Mouse (Mus musculus) MEL (cell line): ENCODE data around the gene Zfp950. TPM values are rescaled to one million over a fixed set of nuclear protein-coding genes. Genes with fewer than 3 reads are reported as not detected.

Source experiments
- DNase-seq: peaks from one replicate; pipeline ENCODE4 v3.0.0; 2011; ENCODE audit warnings: low read depth, low spot score
- H3K27ac ChIP-seq: 2 replicates; pipeline ENCODE4 v1.5.1; 2012; ENCODE audit warnings: low read depth, mild to moderate bottlenecking, control low read depth, low read length, moderate library complexity; ENCODE audit not compliant: control insufficient read depth
- H3K27me3 ChIP-seq, 2 experiments: fragments of 150-350 bp in 1 of 2; sonication (generic) in 1 of 2; 2 replicates each; pipeline ENCODE4 v1.6.1; 2012; ENCODE audit warnings: low read length in 2 of 2, mild to moderate bottlenecking in 2 of 2, improper control_type of control experiment in 1 of 2, moderate library complexity in 1 of 2; ENCODE audit not compliant: insufficient read depth in 2 of 2, control insufficient read depth in 1 of 2
- H3K36me3 ChIP-seq, 2 experiments: 2 replicates each; pipeline ENCODE4 v1.6.1; 2012 to 2014; ENCODE audit warnings: low read length in 2 of 2, improper control_type of control experiment in 1 of 2, inconsistent platforms in 1 of 2, mild to moderate bottlenecking in 1 of 2; ENCODE audit not compliant: insufficient read depth in 2 of 2, control insufficient read depth in 1 of 2
- H3K4me1 ChIP-seq, 2 experiments: fragments of 150-350 bp in 1 of 2; sonication (generic) in 1 of 2; 2 replicates each; pipeline ENCODE4 v1.6.1; 2012; ENCODE audit warnings: low read length in 2 of 2, improper control_type of control experiment in 1 of 2, mild to moderate bottlenecking in 1 of 2; ENCODE audit not compliant: insufficient read depth in 2 of 2, control insufficient read depth in 1 of 2
- H3K4me3 ChIP-seq, 2 experiments: fragments of 150-350 bp in 1 of 2; sonication (generic) in 1 of 2; 2 replicates each; pipeline ENCODE4 v1.5.1; 2012; ENCODE audit warnings: low read depth in 2 of 2, low read length in 2 of 2, mild to moderate bottlenecking in 2 of 2, moderate library complexity in 2 of 2, control low read depth in 1 of 2, improper control_type of control experiment in 1 of 2; ENCODE audit not compliant: control insufficient read depth in 1 of 2, insufficient read depth in 1 of 2
- H3K79me2 ChIP-seq: 2 replicates; pipeline ENCODE4 v1.6.1; 2012; ENCODE audit warnings: mild to moderate bottlenecking, low read length, moderate library complexity; ENCODE audit not compliant: control insufficient read depth, poor library complexity, insufficient read depth
- H3K9ac ChIP-seq: 2 replicates; pipeline ENCODE4 v1.6.1; 2012; ENCODE audit warnings: low read depth, mild to moderate bottlenecking, control low read depth, low read length, moderate library complexity; ENCODE audit not compliant: control insufficient read depth, poor library complexity, severe bottlenecking
- H3K9me3 ChIP-seq: fragments of 150-350 bp; sonication (generic); replicated peaks from 2 replicates; pipeline ENCODE4 v1.6.1; 2012; ENCODE audit warnings: mild to moderate bottlenecking, low read length, improper control_type of control experiment, moderate library complexity; ENCODE audit not compliant: insufficient read depth
- BHLHE40 ChIP-seq: IDR thresholded peaks from 2 replicates; pipeline ENCODE4 v1.6.1; 2012; ENCODE audit warnings: low read depth, mild to moderate bottlenecking, inconsistent platforms, low read length, improper control_type of control experiment, borderline replicate concordance
- CHD1 ChIP-seq: IDR thresholded peaks from 2 replicates; pipeline ENCODE4 v1.6.1; 2012; ENCODE audit warnings: low read depth, mild to moderate bottlenecking, inconsistent platforms, low read length, improper control_type of control experiment
- CTCF ChIP-seq, 3 experiments: IDR thresholded peaks in 2 of 3; conservative IDR thresholded peaks in 1 of 3; 2 replicates each; pipeline ENCODE4 v1.5.1; 2011 to 2012; ENCODE audit warnings: low read length in 3 of 3, low read depth in 2 of 3, mild to moderate bottlenecking in 2 of 3, improper control_type of control experiment in 1 of 3, inconsistent platforms in 1 of 3, mixed read lengths in 1 of 3, moderate library complexity in 1 of 3; ENCODE audit not compliant: control insufficient read depth in 1 of 3, insufficient read depth in 1 of 3, poor library complexity in 1 of 3, severe bottlenecking in 1 of 3
- ELF1 ChIP-seq: IDR thresholded peaks from 2 replicates; pipeline ENCODE4 v1.6.1; 2014; ENCODE audit warnings: low read depth, mild to moderate bottlenecking, inconsistent platforms, low read length, improper control_type of control experiment, moderate library complexity
- ETS1 ChIP-seq: IDR thresholded peaks from 2 replicates; pipeline ENCODE4 v1.6.1; 2012; ENCODE audit warnings: low read depth, mild to moderate bottlenecking, inconsistent platforms, low read length, improper control_type of control experiment, moderate library complexity
- GATA1 ChIP-seq: IDR thresholded peaks from 2 replicates; pipeline ENCODE4 v1.6.1; 2011; ENCODE audit warnings: low read depth, low read length, improper control_type of control experiment
- HCFC1 ChIP-seq: IDR thresholded peaks from 2 replicates; pipeline ENCODE4 v1.6.1; 2012; ENCODE audit warnings: low read depth, mild to moderate bottlenecking, inconsistent platforms, low read length, improper control_type of control experiment, moderate library complexity
- JUND ChIP-seq: IDR thresholded peaks from 2 replicates; pipeline ENCODE4 v1.6.1; 2011; ENCODE audit warnings: low read depth, mild to moderate bottlenecking, improper control_type of control experiment, low read length
- KAT2A ChIP-seq: conservative IDR thresholded peaks from 2 replicates; pipeline ENCODE4 v1.6.1; 2012; ENCODE audit warnings: low read depth, low read length, improper control_type of control experiment, inconsistent platforms
- MAZ ChIP-seq: IDR thresholded peaks from 2 replicates; pipeline ENCODE4 v1.6.1; 2012; ENCODE audit warnings: low read depth, mild to moderate bottlenecking, inconsistent platforms, low read length, improper control_type of control experiment
- MXI1 ChIP-seq: IDR thresholded peaks from 2 replicates; pipeline ENCODE4 v1.6.1; 2011; ENCODE audit warnings: mild to moderate bottlenecking, low read depth, low read length, improper control_type of control experiment
- MYB ChIP-seq: IDR thresholded peaks from 2 replicates; pipeline ENCODE4 v1.6.1; 2011; ENCODE audit warnings: mild to moderate bottlenecking, low read depth, low read length, improper control_type of control experiment
- MYC ChIP-seq: IDR thresholded peaks from 2 replicates; pipeline ENCODE4 v1.6.1; 2011; ENCODE audit warnings: low read depth, mild to moderate bottlenecking, low read length, improper control_type of control experiment, moderate library complexity
- POLR2AphosphoS2 ChIP-seq: IDR thresholded peaks from 2 replicates; pipeline ENCODE4 v1.6.1; 2011; ENCODE audit warnings: low read length, improper control_type of control experiment
- RAD21 ChIP-seq: IDR thresholded peaks from 2 replicates; pipeline ENCODE4 v1.6.1; 2011; ENCODE audit warnings: mild to moderate bottlenecking, low read depth, low read length, improper control_type of control experiment
- RCOR1 ChIP-seq: IDR thresholded peaks from 2 replicates; pipeline ENCODE4 v1.6.1; 2012; ENCODE audit warnings: low read depth, mild to moderate bottlenecking, inconsistent platforms, low read length, improper control_type of control experiment
- SIN3A ChIP-seq: IDR thresholded peaks from 2 replicates; pipeline ENCODE4 v1.6.1; 2012; ENCODE audit warnings: low read length, improper control_type of control experiment, inconsistent platforms
- SMC3 ChIP-seq: IDR thresholded peaks from 2 replicates; pipeline ENCODE4 v1.6.1; 2011; ENCODE audit warnings: low read depth, low read length, improper control_type of control experiment
- TBP ChIP-seq: IDR thresholded peaks from 2 replicates; pipeline ENCODE4 v1.8.0; 2011; ENCODE audit warnings: low read depth, low read length, improper control_type of control experiment
- TCF12 ChIP-seq: IDR thresholded peaks from 2 replicates; pipeline ENCODE4 v1.6.1; 2014; ENCODE audit warnings: low read depth, mild to moderate bottlenecking, inconsistent platforms, low read length, improper control_type of control experiment, moderate library complexity
- UBTF ChIP-seq: IDR thresholded peaks from 2 replicates; pipeline ENCODE4 v1.6.1; 2012; ENCODE audit warnings: low read depth, mild to moderate bottlenecking, inconsistent platforms, low read length, improper control_type of control experiment, moderate library complexity, borderline replicate concordance; ENCODE audit not compliant: insufficient read depth
- USF2 ChIP-seq, 2 experiments: IDR thresholded peaks; 2 replicates each; pipeline ENCODE4 v1.6.1; 2011 to 2012; ENCODE audit warnings: improper control_type of control experiment in 2 of 2, low read length in 2 of 2, borderline replicate concordance in 1 of 2, inconsistent platforms in 1 of 2, low read depth in 1 of 2, mild to moderate bottlenecking in 1 of 2; ENCODE audit not compliant: insufficient read depth in 1 of 2
- ZC3H11A ChIP-seq: IDR thresholded peaks from 2 replicates; pipeline ENCODE4 v1.6.1; 2012; ENCODE audit warnings: low read depth, mild to moderate bottlenecking, inconsistent platforms, low read length, improper control_type of control experiment
- ZNF384 ChIP-seq: IDR thresholded peaks from 2 replicates; pipeline ENCODE4 v1.6.1; 2012; ENCODE audit warnings: low read depth, mild to moderate bottlenecking, inconsistent platforms, low read length, improper control_type of control experiment
- polyA plus RNA-seq, 2 experiments: library from polyadenylated mRNA; stranded (reverse) in 1 of 2; unstranded in 1 of 2; fragments of >175 nt in 1 of 2; fragments of >200 nt in 1 of 2; gene quantifications; 2 replicates each; pipeline versions ENCODE4 v1.2.1 to v1.2.4; 2012; ENCODE audit warnings: low replicate concordance in 2 of 2, low read depth in 1 of 2; ENCODE audit not compliant: insufficient read length in 2 of 2, insufficient read depth in 1 of 2, missing spikeins in 1 of 2
- total RNA-seq: library from RNA; depleted of rRNA; stranded (reverse); fragments of 300-350 nt; gene quantifications from 2 replicates; pipeline ENCODE4 v1.2.3, GENCODE M21; 2012

Gene Zfp950
- total and polyA plus RNA-seq, 3 experiments = 5.4 to 113 (median 12.1) TPM

DNA sequence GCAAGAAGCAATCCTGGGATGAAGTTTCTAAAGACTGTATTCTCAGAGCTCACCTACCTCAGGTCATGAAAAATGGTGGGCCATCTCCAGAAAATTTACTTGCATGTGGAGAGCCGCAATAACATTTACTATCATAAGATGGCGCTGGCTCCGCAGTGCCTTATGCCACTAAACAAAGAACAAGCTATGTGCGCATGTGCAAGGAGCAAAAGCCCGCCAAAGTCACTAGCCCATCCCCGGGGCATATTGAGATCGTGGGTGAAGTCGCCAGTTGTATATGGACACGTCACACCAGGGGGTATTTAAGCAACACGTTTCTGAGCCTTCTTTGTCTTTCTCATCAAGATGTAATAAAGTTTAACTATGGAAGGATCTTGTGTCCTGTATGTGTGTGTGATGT lies 9.5 kb downstream of the Zfp950 start:
- Histone ChIP-seq H3K9me3 (no peaks in the 10 kb centered on the region), H3K4me3 (no peak overlapping the region), H3K9ac (no peak overlapping the region), H3K36me3 (peaks cover 0 to 2% of the 10 kb centered on the region in 2 experiments; a peak in 1 of 4 replicates), H3K79me2 (peaks cover 6% of the 10 kb centered on the region; the same call in 1 of the 2 replicates), H3K27ac (no peak overlapping the region), H3K4me1 (no peaks in the 10 kb centered on the region), H3K27me3 (no peaks in the 10 kb centered on the region)
- no peak for DNase-seq
- TF ChIP-seq MYC (no peak), KAT2A (no peak), UBTF (no peak), CTCF (IDR thresholded peaks at IDR 0.05 in 2 of 3, conservative IDR thresholded peaks at IDR 0.05 in 1 of 3; ENCODE audit: control insufficient read depth in 1 of 3, insufficient read depth in 1 of 3, low read depth in 2 of 3, low read length in 3 of 3, poor library complexity in 1 of 3, severe bottlenecking in 1 of 3) (peak in 1 of 3 experiments; percentile 15; a peak in 1 of 6 replicates), ETS1 (no peak)

DNA sequence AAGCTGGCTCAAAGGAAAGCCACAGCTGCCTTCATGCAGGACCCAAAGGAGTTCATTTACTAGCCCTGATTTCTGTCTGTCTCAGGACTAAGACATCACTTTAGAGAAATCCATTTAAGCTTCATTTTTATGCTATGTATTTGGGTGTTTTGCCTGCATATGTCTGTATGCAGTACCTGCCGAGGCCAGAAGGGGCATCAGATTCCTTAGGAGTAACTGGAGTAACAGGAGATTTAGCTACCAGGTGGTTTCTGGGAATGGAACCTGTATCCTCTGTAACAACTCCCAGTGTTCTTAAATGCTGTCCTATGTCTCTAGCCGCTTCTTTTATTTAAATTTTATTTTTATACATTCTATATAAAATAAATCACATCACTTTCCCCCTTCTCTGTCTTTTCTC lies 30.5 kb downstream of the Zfp950 start:
- no peaks in the 10 kb centered on the region for H3K4me1 ChIP-seq
- TF ChIP-seq CTCF (IDR thresholded peaks at IDR 0.05 in 2 of 3, conservative IDR thresholded peaks at IDR 0.05 in 1 of 3; ENCODE audit: control insufficient read depth in 1 of 3, insufficient read depth in 1 of 3, low read depth in 2 of 3, low read length in 3 of 3, poor library complexity in 1 of 3, severe bottlenecking in 1 of 3) (peak; percentile 32 to 66 (median 45)), MXI1 (no peak)
- DNase-seq = peak; percentile 53
- no peak overlapping the region for H3K4me3 ChIP-seq
- H3K9me3 ChIP-seq = no peaks in the 10 kb centered on the region
- no peak overlapping the region for H3K9ac ChIP-seq
- H3K27ac ChIP-seq = no peak overlapping the region
- H3K36me3 ChIP-seq = no peaks in the 10 kb centered on the region
- H3K79me2 ChIP-seq = no peaks in the 10 kb centered on the region
- no peaks in the 10 kb centered on the region for H3K27me3 ChIP-seq

GRCm38 (mm10) chr19:61097764-61098163 lies 42.9 kb downstream of the Zfp950 start:
- Histone ChIP-seq H3K4me1 (peaks cover 0 to 9% of the 10 kb centered on the region in 2 experiments; a peak in 2 of 4 replicates), H3K79me2 (no peaks in the 10 kb centered on the region), H3K4me3 (no peak overlapping the region), H3K9me3 (no peaks in the 10 kb centered on the region), H3K36me3 (peaks cover 0 to 4% of the 10 kb centered on the region in 2 experiments; a peak in 1 of 4 replicates), H3K27me3 (no peaks in the 10 kb centered on the region), H3K27ac (no peak overlapping the region), H3K9ac (no peak overlapping the region)
- peak; percentile 79 for DNase-seq
- TF ChIP-seq SIN3A (peak; percentile 71), ELF1 (peak; percentile 39; the same call in 1 of the 2 replicates), MYB (no peak), RCOR1 (0 out of 2 replicates have a peak, but pooled peaks have one; percentile 17), ZC3H11A (peak; percentile 95), POLR2AphosphoS2 (no peak), USF2 (IDR thresholded peaks at IDR 0.05; ENCODE audit: borderline replicate concordance in 1 of 2, insufficient read depth in 1 of 2, low read depth in 1 of 2, low read length in 2 of 2) (no peak), MAZ (0 out of 2 replicates have a peak, but pooled peaks have one; percentile 49), KAT2A (no peak), CTCF (IDR thresholded peaks at IDR 0.05 in 2 of 3, conservative IDR thresholded peaks at IDR 0.05 in 1 of 3; ENCODE audit: control insufficient read depth in 1 of 3, insufficient read depth in 1 of 3, low read depth in 2 of 3, low read length in 3 of 3, poor library complexity in 1 of 3, severe bottlenecking in 1 of 3) (peak in 2 of 3 experiments; percentile 84 to 89; a peak in 4 of 6 replicates), ETS1 (no peak), JUND (peak; percentile 57; the same call in 1 of the 2 replicates), GATA1 (no peak), CHD1 (no peak), ZNF384 (peak; percentile 33; the same call in 1 of the 2 replicates), SMC3 (peak; percentile 92), TCF12 (no peak), TBP (no peak), RAD21 (peak; percentile 91), BHLHE40 (peak; percentile 50), HCFC1 (peak; percentile 40; the same call in 1 of the 2 replicates)
